Mouse (Mus musculus): ENCODE data around the gene Cdkl4.

DNA sequence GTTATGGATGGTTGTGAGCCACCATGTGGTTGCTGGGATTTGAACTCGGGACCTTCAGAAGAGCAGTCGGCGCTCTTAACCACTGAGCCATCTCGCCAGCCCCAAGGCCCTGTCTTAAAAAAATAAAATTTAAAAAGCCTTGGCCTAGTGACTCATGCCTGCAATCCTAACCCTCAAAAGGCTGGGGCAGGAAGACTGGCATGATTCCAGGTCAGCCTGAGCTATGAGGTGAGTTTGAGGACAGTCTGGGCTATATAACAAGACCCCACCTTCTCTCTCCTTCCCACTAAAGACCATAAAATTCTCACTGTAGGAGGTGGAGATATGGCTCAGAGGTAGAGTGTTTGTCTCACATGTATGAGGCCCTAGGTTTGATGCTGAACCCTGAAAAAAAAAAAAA, 85.3 kb downstream of the Cdkl4 start:
- no peak for TF ChIP-seq CTCF (IDR thresholded peaks at IDR 0.05; ENCODE audit: low read depth, low read length)
- TF ChIP-seq POLR2A (IDR thresholded peaks at IDR 0.05; ENCODE audit: borderline replicate concordance, low read depth, low read length), result no peak
